Mouse (Mus musculus) embryonic fibroblast, embryonic 13.5 days (primary cell): ENCODE results near the gene Ablim1. TPM values are rescaled to one million over a fixed set of nuclear protein-coding genes. Genes with fewer than 3 reads are reported as not detected.

Source experiments
- H3K27ac ChIP-seq: 2 replicates; pipeline ENCODE4 v1.5.1; 2012; ENCODE audit warnings: low read length, control low read depth, inconsistent platforms; ENCODE audit not compliant: insufficient read depth
- H3K4me1 ChIP-seq: 2 replicates; pipeline ENCODE4 v1.6.1; 2011; ENCODE audit warnings: low read length; ENCODE audit not compliant: control insufficient read depth, insufficient read depth
- H3K4me3 ChIP-seq: 2 replicates; pipeline ENCODE4 v1.5.1; 2011; ENCODE audit warnings: mild to moderate bottlenecking, control low read depth, low read length; ENCODE audit not compliant: insufficient read depth
- CTCF ChIP-seq: IDR thresholded peaks from 2 replicates; pipeline ENCODE4 v1.5.1; 2011; ENCODE audit warnings: mild to moderate bottlenecking, control low read depth, low read length, moderate library complexity, borderline replicate concordance; ENCODE audit not compliant: insufficient read depth
- POLR2A ChIP-seq: IDR thresholded peaks from 2 replicates; pipeline ENCODE4 v1.6.1; 2011; ENCODE audit warnings: low read depth, mild to moderate bottlenecking, control low read depth, low read length, moderate library complexity
- polyA plus RNA-seq: library from polyadenylated mRNA; stranded (reverse); fragments of >200 nt; gene quantifications from 2 replicates; pipeline ENCODE4 v1.2.4, GENCODE M21; 2011; ENCODE audit warnings: low read depth; ENCODE audit not compliant: missing spikeins, insufficient read length

Gene Ablim1
- polyA plus RNA-seq, 1 experiment = 24.0 TPM

- H3K4me3 ChIP-seq = no peak overlapping the region
- TF ChIP-seq CTCF = no peak
- no peak for TF ChIP-seq POLR2A
- H3K27ac ChIP-seq = no peak overlapping the region
- H3K4me1 ChIP-seq = peaks cover 4% of the 10 kb centered on the region; the same call in 1 of the 2 replicates
Measured at GRCm38 (mm10) chr19:57352337-57352935, 37.7 kb upstream of the Ablim1 start.

GRCm38 (mm10) chr19:57349096-57349495 is 34.4 kb upstream of the Ablim1 start:
- Histone ChIP-seq H3K4me1 (peaks cover 4% of the 10 kb centered on the region; the same call in 1 of the 2 replicates), H3K27ac (no peak overlapping the region), H3K4me3 (no peak overlapping the region)
- TF ChIP-seq CTCF (no peak), POLR2A (no peak)

GRCm38 (mm10) chr19:57344678-57345077 is 30.0 kb upstream of the Ablim1 start:
- no peak overlapping the region for H3K4me3 ChIP-seq

GRCm38 (mm10) chr19:57343860-57344259 is 29.1 kb upstream of the Ablim1 start:
- TF ChIP-seq POLR2A (no peak), CTCF (no peak)
- no peak overlapping the region for H3K27ac ChIP-seq
- H3K4me3 ChIP-seq = no peak overlapping the region
- H3K4me1 ChIP-seq = no peaks in the 10 kb centered on the region

More at GRCm38 (mm10) chr19:57344678-57345077, 30.0 kb upstream of the Ablim1 start:
- no peak for TF ChIP-seq POLR2A
- no peak for TF ChIP-seq CTCF
- Histone ChIP-seq H3K27ac (no peak overlapping the region), H3K4me1 (no peaks in the 10 kb centered on the region)

- no peak for TF ChIP-seq CTCF
- TF ChIP-seq POLR2A = no peak
- Histone ChIP-seq H3K27ac (no peak overlapping the region), H3K4me3 (no peak overlapping the region), H3K4me1 (no peaks in the 10 kb centered on the region)
Measured at GRCm38 (mm10) chr19:57340900-57341742, 26.4 kb upstream of the Ablim1 start.

GRCm38 (mm10) chr19:57339281-57339864 is 24.7 kb upstream of the Ablim1 start:
- H3K27ac ChIP-seq = no peak overlapping the region
- TF ChIP-seq POLR2A = no peak
- no peak for TF ChIP-seq CTCF
- no peak overlapping the region for H3K4me3 ChIP-seq
- no peaks in the 10 kb centered on the region for H3K4me1 ChIP-seq

- no peaks in the 10 kb centered on the region for H3K4me1 ChIP-seq
- no peak overlapping the region for H3K4me3 ChIP-seq
- no peak for TF ChIP-seq CTCF
- no peak for TF ChIP-seq POLR2A
- no peak overlapping the region for H3K27ac ChIP-seq
Measured at GRCm38 (mm10) chr19:57335135-57335534, 20.4 kb upstream of the Ablim1 start.

GRCm38 (mm10) chr19:57333356-57333755 is 18.6 kb upstream of the Ablim1 start:
- no peak overlapping the region for H3K27ac ChIP-seq
- no peak overlapping the region for H3K4me3 ChIP-seq
- H3K4me1 ChIP-seq = no peaks in the 10 kb centered on the region
- no peak for TF ChIP-seq CTCF
- no peak for TF ChIP-seq POLR2A

GRCm38 (mm10) chr19:57331237-57331636 is 16.5 kb upstream of the Ablim1 start:
- H3K4me3 ChIP-seq = no peak overlapping the region
- TF ChIP-seq CTCF (no peak), POLR2A (no peak)

GRCm38 (mm10) chr19:57330309-57330708 is 15.6 kb upstream of the Ablim1 start:
- H3K27ac ChIP-seq = no peak overlapping the region
- H3K4me3 ChIP-seq = no peak overlapping the region
- TF ChIP-seq POLR2A (no peak), CTCF (no peak)
- H3K4me1 ChIP-seq = no peaks in the 10 kb centered on the region

More at GRCm38 (mm10) chr19:57331237-57331636, 16.5 kb upstream of the Ablim1 start:
- no peaks in the 10 kb centered on the region for H3K4me1 ChIP-seq
- no peak overlapping the region for H3K27ac ChIP-seq
